Mouse (Mus musculus) CH12.LX (cell line): ENCODE results near the gene Pck1. TPM values are rescaled to one million over a fixed set of nuclear protein-coding genes. Genes with fewer than 3 reads are reported as not detected.

ENCODE experiments used
- DNase-seq: peaks from one replicate; pipeline ENCODE4 v3.0.0-alpha.2; 2013; ENCODE audit errors: extremely low read depth
- H3K27ac ChIP-seq: 2 replicates; pipeline ENCODE4 v1.5.1; 2012; ENCODE audit warnings: low read depth, mild to moderate bottlenecking, control low read depth, moderate library complexity; ENCODE audit not compliant: insufficient read depth
- H3K27me3 ChIP-seq: replicated peaks from 2 replicates; pipeline ENCODE3; 2012; ENCODE audit warnings: inconsistent platforms
- H3K36me3 ChIP-seq, 2 experiments: replicated peaks in 1 of 2; 2 replicates each; pipeline versions ENCODE3 to v1.6.1; 2012; ENCODE audit warnings: inconsistent platforms in 1 of 2, low read length in 1 of 2, mild to moderate bottlenecking in 1 of 2, mixed read lengths in 1 of 2, moderate library complexity in 1 of 2; ENCODE audit not compliant: control insufficient read depth in 1 of 2, insufficient read depth in 1 of 2
- H3K4me1 ChIP-seq, 2 experiments: 2 replicates each; pipeline ENCODE4 v1.6.1; 2012; ENCODE audit warnings: inconsistent platforms in 1 of 2, moderate library complexity in 1 of 2; ENCODE audit not compliant: insufficient read depth in 2 of 2, control insufficient read depth in 1 of 2
- H3K4me2 ChIP-seq: 2 replicates; pipeline ENCODE4 v1.6.1; 2012; ENCODE audit warnings: low read depth, mild to moderate bottlenecking, control low read depth; ENCODE audit not compliant: poor library complexity, insufficient read depth, severe bottlenecking
- H3K4me3 ChIP-seq, 3 experiments: fragments of 150-350 bp in 1 of 3; sonication (generic) in 1 of 3; replicated peaks in 1 of 3; 2 replicates each; pipeline versions ENCODE3 to v1.5.1; 2011 to 2012; ENCODE audit warnings: low read depth in 2 of 3, low read length in 2 of 3, mild to moderate bottlenecking in 2 of 3, moderate library complexity in 2 of 3, control low read depth in 1 of 3, improper control_type of control experiment in 1 of 3, inconsistent platforms in 1 of 3, mixed read lengths in 1 of 3; ENCODE audit not compliant: poor library complexity in 1 of 3
- H3K79me2 ChIP-seq: replicated peaks from 2 replicates; pipeline ENCODE4 v1.6.1; 2012; ENCODE audit warnings: mild to moderate bottlenecking, moderate library complexity; ENCODE audit not compliant: control insufficient read depth, poor library complexity, insufficient read depth, severe bottlenecking; ENCODE audit errors: extremely low read depth
- H3K9ac ChIP-seq: 2 replicates; pipeline ENCODE4 v1.6.1; 2012; ENCODE audit warnings: low read depth, mild to moderate bottlenecking, control low read depth, moderate library complexity; ENCODE audit not compliant: insufficient read depth
- H3K9me3 ChIP-seq: replicated peaks from 2 replicates; pipeline ENCODE3; 2012; ENCODE audit warnings: low read length, inconsistent platforms, mixed read lengths
- CHD2 ChIP-seq: IDR thresholded peaks from 2 replicates; pipeline ENCODE4 v1.6.1; 2011; ENCODE audit warnings: low read length, improper control_type of control experiment
- CTCF ChIP-seq, 2 experiments: IDR thresholded peaks in 1 of 2; conservative IDR thresholded peaks in 1 of 2; 2 replicates each; pipeline ENCODE4 v1.5.1; 2011 to 2012; ENCODE audit warnings: low read depth in 2 of 2, low read length in 2 of 2, improper control_type of control experiment in 1 of 2, inconsistent platforms in 1 of 2, mild to moderate bottlenecking in 1 of 2, moderate library complexity in 1 of 2
- ELF1 ChIP-seq: IDR thresholded peaks from 2 replicates; pipeline ENCODE4 v1.6.1; 2014; ENCODE audit warnings: low read depth, mild to moderate bottlenecking, inconsistent platforms, low read length, improper control_type of control experiment
- GABPA ChIP-seq: IDR thresholded peaks from 2 replicates; pipeline ENCODE4 v1.6.1; 2012; ENCODE audit warnings: low read depth, low read length, improper control_type of control experiment, inconsistent platforms; ENCODE audit not compliant: insufficient replicate concordance
- MAX ChIP-seq: IDR thresholded peaks from 2 replicates; pipeline ENCODE4 v1.6.1; 2011; ENCODE audit warnings: low read length, improper control_type of control experiment
- MAZ ChIP-seq: IDR thresholded peaks from 2 replicates; pipeline ENCODE4 v1.6.1; 2012; ENCODE audit warnings: low read depth, mild to moderate bottlenecking, inconsistent platforms, low read length, improper control_type of control experiment, moderate library complexity
- MXI1 ChIP-seq: IDR thresholded peaks from 2 replicates; pipeline ENCODE4 v1.6.1; 2011; ENCODE audit warnings: mild to moderate bottlenecking, low read depth, low read length, improper control_type of control experiment
- PAX5 ChIP-seq: IDR thresholded peaks from 2 replicates; pipeline ENCODE4 v1.6.1; 2012; ENCODE audit warnings: low read length, inconsistent platforms, mixed read lengths
- POLR2AphosphoS2 ChIP-seq: IDR thresholded peaks from 2 replicates; pipeline ENCODE4 v1.6.1; 2011; ENCODE audit warnings: low read depth, low read length, improper control_type of control experiment
- RAD21 ChIP-seq: IDR thresholded peaks from 2 replicates; pipeline ENCODE4 v1.6.1; 2011; ENCODE audit warnings: low read depth, mild to moderate bottlenecking, low read length, improper control_type of control experiment, moderate library complexity
- SIN3A ChIP-seq: IDR thresholded peaks from 2 replicates; pipeline ENCODE4 v1.6.1; 2012; ENCODE audit warnings: low read length, improper control_type of control experiment, inconsistent platforms
- SMC3 ChIP-seq: IDR thresholded peaks from 2 replicates; pipeline ENCODE4 v1.6.1; 2011; ENCODE audit warnings: low read depth, low read length, improper control_type of control experiment
- dilution Hi-C: fragments of 300-500 bp; cut with MboI; formaldehyde crosslinking; loops from 2 replicates; pipeline ENCODE4 v1.14.3; 2020; ENCODE audit warnings: low sequenced_read_pairs; ENCODE audit not compliant: extremely low pct_unique_long_range_greater_than_20kb, extremely low pct_ligation_motif_present
- in situ Hi-C: fragments of 300-500 bp; cut with MboI; formaldehyde crosslinking; loops from 3 replicates; pipeline ENCODE4 v1.14.3; 2019; ENCODE audit warnings: low sequenced_read_pairs, low pct_ligation_motif_present, low pct_unique_long_range_greater_than_20kb, mixed read lengths
- polyA plus RNA-seq: library from polyadenylated mRNA; unstranded; fragments of >175 nt; gene quantifications from 2 replicates; pipeline ENCODE4 v1.2.1, GENCODE M21; 2012; ENCODE audit warnings: low read depth; ENCODE audit not compliant: insufficient read length
- total RNA-seq, 2 experiments: library from RNA; depleted of rRNA; stranded (reverse); fragments of 300-350 nt in 1 of 2; fragments of >200 nt in 1 of 2; gene quantifications; 2 replicates each; pipeline ENCODE4 v1.2.3; 2012 to 2014

Gene Pck1
- total and polyA plus RNA-seq, 3 experiments = 0.08 to 0.13 (median 0.11) TPM

DNA sequence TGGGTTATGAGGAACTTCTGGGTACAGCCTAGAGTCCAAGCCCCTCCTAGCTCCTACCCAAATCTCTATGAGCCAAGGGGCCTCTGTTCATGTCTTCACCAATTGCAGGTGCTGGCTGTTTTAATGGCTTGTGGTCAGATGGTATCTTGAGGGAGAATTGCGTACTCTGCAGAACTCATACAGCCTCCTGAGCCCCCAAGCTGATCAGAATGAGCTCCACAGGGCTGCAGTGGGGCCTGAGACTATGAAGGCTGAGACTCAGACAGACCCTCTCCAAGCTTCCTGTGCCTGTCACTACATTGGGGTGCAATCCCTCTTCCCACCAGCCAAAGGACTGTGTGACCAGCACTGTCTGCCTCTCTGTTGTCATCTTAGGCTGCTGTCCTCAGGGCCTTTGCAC is 19.5 kb downstream of the Pck1 start:
- dilution Hi-C loops = no loop called here
- H3K27ac ChIP-seq = no peak overlapping the region
- no peaks in the 10 kb centered on the region for H3K36me3 ChIP-seq
- H3K4me2 ChIP-seq = no peak overlapping the region
- peaks cover 12 to 28% of the 10 kb centered on the region in 2 experiments for H3K4me1 ChIP-seq
- no peak overlapping the region for H3K4me3 ChIP-seq
- TF ChIP-seq MAX (no peak), MAZ (no peak), CTCF (conservative IDR thresholded peaks at IDR 0.05 in 1 of 2, IDR thresholded peaks at IDR 0.05 in 1 of 2; ENCODE audit: low read depth in 2 of 2, low read length in 2 of 2) (no peak)
- no peak for DNase-seq
- H3K9ac ChIP-seq = no peak overlapping the region
- H3K79me2 ChIP-seq = no peaks in the 10 kb centered on the region
- peaks cover 44% of the 10 kb centered on the region for H3K27me3 ChIP-seq
- in situ Hi-C loops = loop anchor here (25.0 kb wide), 1 partner anchor 160 kb away; the partner anchor contains the start of genes Rae1 and Rbm38
- H3K9me3 ChIP-seq = peaks cover 9% of the 10 kb centered on the region

DNA sequence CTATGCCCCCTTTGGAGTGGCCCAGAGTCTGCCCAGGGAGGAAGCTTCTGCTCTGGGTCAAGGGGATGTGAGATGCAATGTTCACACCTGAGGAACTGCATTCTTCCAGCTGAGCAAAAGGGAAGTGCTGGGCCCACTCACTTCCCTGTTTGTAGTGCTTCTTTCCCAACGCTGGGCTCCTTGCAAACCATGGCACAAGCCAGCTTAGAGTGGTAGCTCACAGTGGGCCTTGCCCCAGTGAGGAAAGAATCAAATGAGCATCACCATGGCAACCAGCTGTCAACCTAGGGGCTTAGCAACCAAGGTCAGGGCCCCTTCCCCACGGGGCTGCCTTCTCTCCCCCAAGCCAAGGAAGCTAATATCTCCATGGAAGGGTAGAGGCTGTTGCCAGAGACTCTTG is 20.2 kb downstream of the Pck1 start:
- no peaks in the 10 kb centered on the region for H3K36me3 ChIP-seq
- H3K4me1 ChIP-seq = peaks cover 12 to 30% of the 10 kb centered on the region in 2 experiments
- H3K4me2 ChIP-seq = peak overlapping the region; percentile 53; the same call in 1 of the 2 replicates
- dilution Hi-C loops = no loop called here
- in situ Hi-C loops = loop anchor here (25.0 kb wide), 1 partner anchor 161 kb away; the partner anchor contains the start of genes Rae1 and Rbm38
- no peak overlapping the region for H3K9ac ChIP-seq
- peaks cover 44% of the 10 kb centered on the region for H3K27me3 ChIP-seq
- no peak for DNase-seq
- TF ChIP-seq ELF1 (0 out of 2 replicates have a peak, but pooled peaks have one; percentile 12), GABPA (no peak), SIN3A (no peak), SMC3 (no peak), POLR2AphosphoS2 (no peak), RAD21 (no peak), MXI1 (0 out of 2 replicates have a peak, but pooled peaks have one; percentile 35)
- peak overlapping the region in 1 of 3 experiments; percentile 30 for H3K4me3 ChIP-seq
- no peak overlapping the region for H3K27ac ChIP-seq
- H3K79me2 ChIP-seq = no peaks in the 10 kb centered on the region
- H3K9me3 ChIP-seq = peaks cover 9% of the 10 kb centered on the region

DNA sequence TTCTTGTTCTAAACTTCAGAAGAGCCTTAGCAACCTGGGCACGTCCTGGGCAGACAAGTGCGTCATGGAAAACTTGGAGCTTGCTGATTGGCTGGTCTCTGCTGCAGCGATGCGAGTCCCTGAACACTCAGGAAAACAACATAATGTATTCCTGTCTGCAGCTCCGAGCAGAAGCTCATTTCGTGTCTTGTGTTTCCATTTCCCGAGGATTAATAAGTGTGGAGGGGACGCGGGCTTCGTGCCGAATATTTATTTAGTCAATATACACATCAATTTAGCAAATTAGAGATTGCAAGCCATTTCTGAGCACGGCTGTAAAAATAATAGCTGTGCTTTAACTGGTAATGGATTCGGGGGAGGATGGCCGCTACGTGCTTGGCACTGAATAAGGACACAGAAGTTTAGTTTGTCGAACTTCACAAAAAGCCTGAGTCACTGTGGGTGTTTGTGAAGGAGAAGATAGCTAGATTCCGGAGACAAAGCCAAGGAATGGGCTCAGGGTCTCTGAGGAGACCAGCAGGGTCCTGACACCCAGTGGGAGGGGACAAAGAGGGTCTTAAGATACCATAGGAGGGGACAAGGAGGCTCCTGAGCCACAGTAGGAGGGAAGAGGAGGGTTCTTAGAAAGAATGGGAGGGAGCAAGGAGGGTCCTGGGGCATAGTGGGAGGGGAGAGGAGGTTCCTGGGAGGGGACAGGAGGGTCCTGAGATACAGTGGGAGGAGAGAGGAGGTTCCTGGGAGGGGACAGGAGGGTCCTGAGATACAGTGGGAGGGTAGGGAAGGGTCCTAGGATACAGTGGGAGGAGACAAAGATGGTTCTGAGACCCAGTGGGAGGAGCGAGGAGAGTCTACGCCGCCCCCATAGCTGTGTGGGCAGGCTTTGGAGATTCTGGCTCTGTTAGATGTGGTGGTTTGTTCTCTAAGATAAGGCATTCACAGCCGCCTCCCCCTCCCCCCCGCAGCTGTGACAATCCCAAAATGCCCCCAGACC is 21.0 kb downstream of the Pck1 start:
- DNase-seq = peak; percentile 64
- H3K4me1 ChIP-seq = peaks cover 12 to 30% of the 10 kb centered on the region in 2 experiments
- H3K9ac ChIP-seq = no peak overlapping the region
- no peak overlapping the region for H3K27ac ChIP-seq
- in situ Hi-C loops (loop anchor here (25.0 kb wide), 1 partner anchor 162 kb away; the partner anchor contains the start of genes Rae1 and Rbm38), dilution Hi-C loops (no loop called here)
- peaks cover 43% of the 10 kb centered on the region for H3K27me3 ChIP-seq
- H3K4me2 ChIP-seq = peak overlapping the region; percentile 53; the same call in 1 of the 2 replicates
- peaks cover 9% of the 10 kb centered on the region for H3K9me3 ChIP-seq
- no peak overlapping the region for H3K4me3 ChIP-seq
- TF ChIP-seq CHD2 = 0 out of 2 replicates have a peak, but pooled peaks have one; percentile 34
- no peak for TF ChIP-seq PAX5
- TF ChIP-seq, all 38 proteins: peak for 1
- no peaks in the 10 kb centered on the region for H3K36me3 ChIP-seq
- no peaks in the 10 kb centered on the region for H3K79me2 ChIP-seq
